Mouse (Mus musculus) hindbrain, embryonic 11.5 days (tissue): ENCODE measurements around the gene Dusp27. TPM values are rescaled to one million over a fixed set of nuclear protein-coding genes. Genes with fewer than 3 reads are reported as not detected.

ENCODE experiments used
- ATAC-seq: fragments of 200-750 bp; cut with Nextera tagmentation; 2 replicates; pipeline ENCODE4 v1.8.0; 2017; ENCODE audit warnings: mild to moderate bottlenecking, moderate TSS enrichment, moderate library complexity; ENCODE audit not compliant: low FRiP score
- DNase-seq: peaks from one replicate; pipeline ENCODE4 v3.0.0-alpha.2; 2015; ENCODE audit warnings: low spot score
- H3K27ac ChIP-seq: fragments of 300-500 bp; sonication (generic); 2 replicates; pipeline ENCODE4 v1.5.1; 2014; ENCODE audit warnings: mild to moderate bottlenecking, low read depth, low read length
- H3K27me3 ChIP-seq: fragments of 300-500 bp; sonication (generic); 2 replicates; pipeline ENCODE4 v1.6.1; 2014; ENCODE audit warnings: mild to moderate bottlenecking, low read length, moderate library complexity, mixed read lengths; ENCODE audit not compliant: control insufficient read depth, insufficient read depth
- H3K36me3 ChIP-seq: fragments of 300-500 bp; sonication (generic); 2 replicates; pipeline ENCODE4 v1.6.1; 2014; ENCODE audit warnings: mild to moderate bottlenecking, low read length, moderate library complexity, mixed read lengths; ENCODE audit not compliant: control insufficient read depth, insufficient read depth
- H3K4me1 ChIP-seq: fragments of 300-500 bp; sonication (generic); replicated peaks from 2 replicates; pipeline ENCODE4 v1.6.1; 2014; ENCODE audit warnings: low read length, mixed read lengths; ENCODE audit not compliant: control insufficient read depth, insufficient read depth
- H3K4me2 ChIP-seq: fragments of 300-500 bp; sonication (generic); replicated peaks from 2 replicates; pipeline ENCODE4 v1.6.1; 2014; ENCODE audit warnings: mild to moderate bottlenecking, low read depth, low read length
- H3K4me3 ChIP-seq: fragments of 300-500 bp; sonication (generic); 2 replicates; pipeline ENCODE4 v1.5.1; 2014; ENCODE audit warnings: low read depth, low read length
- H3K9ac ChIP-seq: fragments of 300-500 bp; sonication (generic); 2 replicates; pipeline ENCODE4 v1.6.1; 2014; ENCODE audit warnings: low read depth, low read length
- H3K9me3 ChIP-seq: fragments of 300-500 bp; sonication (generic); 2 replicates; pipeline ENCODE4 v1.6.1; 2016; ENCODE audit warnings: low read length; ENCODE audit not compliant: control insufficient read depth
- WGBS: fragments of 180-500 bp; shearing (Covaris S2); extraction: QIAGEN DNeasy Blood & Tissue Kit; methylation state at CpG from one replicate; pipeline ENCODE4 v1.1.7; 2014; 5-methylcytosine and 5-hydroxymethylcytosine counted together
- polyA plus RNA-seq: library from polyadenylated mRNA; unstranded; fragments of >200 nt; fragmentation: Nextera tagmentation; extraction: Ambion mirVana; gene quantifications from 2 replicates; pipeline ENCODE4 v1.2.1, GENCODE M21; 2014

Gene Dusp27
- polyA plus RNA-seq, 1 experiment from 2014 or later: 2.2 TPM

- Histone ChIP-seq H3K9me3 (no peaks in the 10 kb centered on the region), H3K4me2 (no peak overlapping the region), H3K27ac (no peak overlapping the region), H3K36me3 (no peaks in the 10 kb centered on the region), H3K4me1 (no peaks in the 10 kb centered on the region), H3K9ac (no peak overlapping the region), H3K27me3 (0 out of 2 replicates have a peak, but pooled peaks cover 2% of the 10 kb centered on the region), H3K4me3 (no peak overlapping the region)
- ATAC-seq (peak; percentile 75), DNase-seq (peak; percentile 78)
- 55% methylated on average over 11 of the region's 11 CpGs for WGBS
Observed at GRCm38 (mm10) chr1:166102920-166103608, 24.7 kb downstream of the Dusp27 start.

- DNase-seq (no peak), ATAC-seq (no peak)
- Histone ChIP-seq H3K4me1 (no peaks in the 10 kb centered on the region), H3K4me2 (no peak overlapping the region), H3K9me3 (no peaks in the 10 kb centered on the region), H3K27ac (no peak overlapping the region), H3K4me3 (no peak overlapping the region), H3K36me3 (no peaks in the 10 kb centered on the region), H3K9ac (no peak overlapping the region), H3K27me3 (no peaks in the 10 kb centered on the region)
- 95% methylated on average over 2 of the region's 2 CpGs for WGBS
Observed at GRCm38 (mm10) chr1:166098120-166098519, 29.6 kb downstream of the Dusp27 start.

- 91% methylated on average over 3 of the region's 3 CpGs for WGBS
- Histone ChIP-seq H3K27me3 (no peaks in the 10 kb centered on the region), H3K4me1 (no peaks in the 10 kb centered on the region), H3K9ac (no peak overlapping the region), H3K9me3 (no peaks in the 10 kb centered on the region), H3K4me2 (no peak overlapping the region), H3K27ac (no peak overlapping the region), H3K4me3 (no peak overlapping the region), H3K36me3 (no peaks in the 10 kb centered on the region)
- DNase-seq (no peak), ATAC-seq (no peak)
Observed at GRCm38 (mm10) chr1:166094462-166094861, 33.3 kb downstream of the Dusp27 start.

- Histone ChIP-seq H3K27ac (no peak overlapping the region), H3K9me3 (no peaks in the 10 kb centered on the region), H3K27me3 (no peaks in the 10 kb centered on the region), H3K4me2 (no peak overlapping the region), H3K9ac (no peak overlapping the region), H3K4me3 (no peak overlapping the region), H3K36me3 (no peaks in the 10 kb centered on the region), H3K4me1 (no peaks in the 10 kb centered on the region)
- DNase-seq (no peak), ATAC-seq (no peak)
- 95% methylated on average over 2 of the region's 2 CpGs for WGBS
Observed at GRCm38 (mm10) chr1:166090306-166090705, 37.4 kb downstream of the Dusp27 start.

- H3K9ac ChIP-seq: no peak overlapping the region
- peak; percentile 13 for DNase-seq
- no peaks in the 10 kb centered on the region for H3K9me3 ChIP-seq
- no peaks in the 10 kb centered on the region for H3K4me1 ChIP-seq
- H3K4me3 ChIP-seq: no peak overlapping the region
- H3K27ac ChIP-seq: no peak overlapping the region
- H3K36me3 ChIP-seq: no peaks in the 10 kb centered on the region
- H3K4me2 ChIP-seq: no peak overlapping the region
- ATAC-seq: no peak
- 50% methylated on average over 4 of the region's 4 CpGs for WGBS
- no peaks in the 10 kb centered on the region for H3K27me3 ChIP-seq
Observed at GRCm38 (mm10) chr1:166089739-166090138, 38.0 kb downstream of the Dusp27 start.

- DNase-seq: no peak
- H3K27ac ChIP-seq: no peak overlapping the region
- WGBS: 69% methylated on average over 3 of the region's 3 CpGs
Observed at GRCm38 (mm10) chr1:166089337-166089736, 38.4 kb downstream of the Dusp27 start.

GRCm38 (mm10) chr1:166088446-166089170 is 39.1 kb downstream of the Dusp27 start:
- H3K4me2 ChIP-seq: no peak overlapping the region
- WGBS: 74% methylated on average over 19 of the region's 19 CpGs
- no peaks in the 10 kb centered on the region for H3K4me1 ChIP-seq
- peak overlapping the region; percentile 1; the same call in 1 of the 2 replicates for H3K27ac ChIP-seq
- no peaks in the 10 kb centered on the region for H3K36me3 ChIP-seq
- H3K27me3 ChIP-seq: no peaks in the 10 kb centered on the region
- ATAC-seq (no peak), DNase-seq (peak; percentile 8)
- H3K9ac ChIP-seq: no peak overlapping the region; the same call in 1 of the 2 replicates
- no peaks in the 10 kb centered on the region for H3K9me3 ChIP-seq
- no peak overlapping the region for H3K4me3 ChIP-seq

More at GRCm38 (mm10) chr1:166089337-166089736, 38.4 kb downstream of the Dusp27 start:
- Histone ChIP-seq H3K36me3 (no peaks in the 10 kb centered on the region), H3K4me2 (no peak overlapping the region), H3K27me3 (no peaks in the 10 kb centered on the region), H3K9me3 (no peaks in the 10 kb centered on the region), H3K9ac (no peak overlapping the region), H3K4me1 (no peaks in the 10 kb centered on the region), H3K4me3 (no peak overlapping the region)
- no peak for ATAC-seq

GRCm38 (mm10) chr1:166077052-166077735 is 50.5 kb downstream of the Dusp27 start:
- no peak for DNase-seq
- Histone ChIP-seq H3K9me3 (no peaks in the 10 kb centered on the region), H3K4me3 (no peak overlapping the region), H3K36me3 (no peaks in the 10 kb centered on the region), H3K27ac (no peak overlapping the region), H3K27me3 (no peaks in the 10 kb centered on the region), H3K4me1 (no peaks in the 10 kb centered on the region), H3K4me2 (no peak overlapping the region), H3K9ac (no peak overlapping the region)
- WGBS: 73% methylated on average over 6 of the region's 6 CpGs
- ATAC-seq: no peak
